ENCODE assay signal across 15 mouse cellular contexts in genomic region chr13:112745936-112746694, GRCm38 (mm10). TPM values are rescaled to one million over a fixed set of nuclear protein-coding genes. Genes with fewer than 3 reads are reported as not detected.
DNase-seq lines count a peak whose midpoint lies in the region; ATAC-seq and TF ChIP-seq lines count a peak whose summit lies in the region.
"Had no signal": no experiment of that assay in that cellular context is flagged by ENCODE, and none has a peak within 500 bp of the region (broad histone marks: within the 10 kb centered on the region; RNA-seq: fewer than 3 reads in every experiment).

No protein-coding gene starts in this region.

- peak; percentile 56 for ATAC-seq in lung, embryonic 14.5 days (ENCODE audit: insufficient read depth)
- ATAC-seq in intestine, embryonic 16.5 days: peak; percentile 72
- ATAC-seq in megakaryocyte progenitor cell, adult 5-6 weeks (replicated peaks; ENCODE audit: poor library complexity): peak; percentile 82
- ATAC-seq in forebrain, embryonic 16.5 days: no peak
- ATAC-seq: midbrain, embryonic 16.5 days had no signal

- TF ChIP-seq CTCF in lung, embryonic 14.5 days (IDR thresholded peaks at IDR 0.05; ENCODE audit: low read depth): no peak

- H3K4me2 ChIP-seq in lung, embryonic 14.5 days: no peak overlapping the region
- no peak overlapping the region for H3K4me2 ChIP-seq in intestine, embryonic 16.5 days (ENCODE audit: low read depth, low read length)
- no peak overlapping the region for H3K4me2 ChIP-seq in forebrain, embryonic 16.5 days (ENCODE audit: low read length)

- peaks cover 22% of the 10 kb centered on the region for H3K4me1 ChIP-seq in lung, embryonic 14.5 days (ENCODE audit: insufficient read depth)
- H3K4me1 ChIP-seq in intestine, embryonic 16.5 days (ENCODE audit: control insufficient read depth, insufficient read depth, low read length): peaks cover 11% of the 10 kb centered on the region
- no peaks in the 10 kb centered on the region for H3K4me1 ChIP-seq in forebrain, embryonic 16.5 days (replicated peaks; ENCODE audit: control insufficient read depth, insufficient read depth, low read length)

- H3K27me3 ChIP-seq in lung, embryonic 14.5 days (ENCODE audit: insufficient read depth, low read length): no peaks in the 10 kb centered on the region
- no peaks in the 10 kb centered on the region for H3K27me3 ChIP-seq in intestine, embryonic 16.5 days (replicated peaks; ENCODE audit: control insufficient read depth, insufficient read depth, low read length)
- H3K27me3 ChIP-seq in forebrain, embryonic 16.5 days (replicated peaks; ENCODE audit: control insufficient read depth, insufficient read depth, low read length): no peaks in the 10 kb centered on the region

- 54% methylated on average over 5 of the region's 5 CpGs for WGBS in lung, embryonic 14.5 days
- 84% methylated on average over 5 of the region's 5 CpGs for WGBS in intestine, embryonic 16.5 days
- WGBS in forebrain, embryonic 16.5 days: 78% methylated on average over 5 of the region's 5 CpGs

- no peaks in the 10 kb centered on the region for H3K36me3 ChIP-seq in lung, embryonic 14.5 days (ENCODE audit: insufficient read depth)
- H3K36me3 ChIP-seq in intestine, embryonic 16.5 days (ENCODE audit: control insufficient read depth, insufficient read depth, low read length): no peaks in the 10 kb centered on the region
- no peaks in the 10 kb centered on the region for H3K36me3 ChIP-seq in forebrain, embryonic 16.5 days (ENCODE audit: control insufficient read depth, insufficient read depth)
- H3K36me3 ChIP-seq: limb, embryonic 10.5 days had no signal

- peak; percentile 74 for DNase-seq in lung, embryonic 14.5 days
- no peak for DNase-seq in lung, postnatal 10 days
- peak; percentile 89 for DNase-seq in c-Kit-positive CD71-positive TER-119-positive erythroid progenitor cells, embryonic 14.5 days (ENCODE audit: low spot score)
- no peak for DNase-seq in left cerebral cortex, adult 8-10 months (ENCODE audit: low spot score in 2 of 2)
- DNase-seq: adrenal gland, postnatal 25 days; cerebellum, adult 11-12 months; heart, postnatal 14 days; kidney, postnatal 10 days; right cerebral cortex, postnatal 4 days had no signal

- H3K4me3 ChIP-seq in lung, embryonic 14.5 days (ENCODE audit: low read depth, low read length): no peak overlapping the region
- H3K4me3 ChIP-seq in intestine, embryonic 16.5 days (ENCODE audit: low read length): no peak overlapping the region
- no peak overlapping the region for H3K4me3 ChIP-seq in forebrain, embryonic 16.5 days (replicated peaks; ENCODE audit: low read length)
- H3K4me3 ChIP-seq: limb, embryonic 10.5 days had no signal

- H3K9ac ChIP-seq in lung, embryonic 14.5 days: no peak overlapping the region
- no peak overlapping the region for H3K9ac ChIP-seq in intestine, embryonic 16.5 days (ENCODE audit: low read depth, low read length)
- no peak overlapping the region for H3K9ac ChIP-seq in forebrain, embryonic 16.5 days (replicated peaks; ENCODE audit: low read depth, low read length)

- peak overlapping the region; percentile 75 for H3K27ac ChIP-seq in lung, embryonic 14.5 days (ENCODE audit: low read depth)
- no peak overlapping the region for H3K27ac ChIP-seq in intestine, embryonic 16.5 days (ENCODE audit: low read length)
- H3K27ac ChIP-seq in forebrain, embryonic 16.5 days (ENCODE audit: low read length): no peak overlapping the region
- H3K27ac ChIP-seq: limb, embryonic 10.5 days; macrophage had no signal

- no peaks in the 10 kb centered on the region for H3K9me3 ChIP-seq in lung, embryonic 14.5 days (ENCODE audit: low read depth, low read length)
- H3K9me3 ChIP-seq in intestine, embryonic 16.5 days (ENCODE audit: control insufficient read depth, low read length): no peaks in the 10 kb centered on the region
- H3K9me3 ChIP-seq in forebrain, embryonic 16.5 days (ENCODE audit: control insufficient read depth, low read length): no peaks in the 10 kb centered on the region
- H3K9me3 ChIP-seq: limb, embryonic 10.5 days had no signal

RNA-seq across cellular contexts. Expression of gene Plpp1, which starts 54.5 kb away (rescaled TPM):
- 52.7 and 58.5 TPM in 2 replicates for polyA plus RNA-seq in lung, embryonic 14.5 days (2014; fragmentation: Nextera tagmentation; extraction: Ambion mirVana)
- 94.5 and 97.3 TPM in 2 replicates for polyA plus RNA-seq in intestine, embryonic 16.5 days (2015; fragmentation: Nextera tagmentation; extraction: Ambion mirVana)
- total RNA-seq in megakaryocyte progenitor cell, adult 5-6 weeks (2015): 1.2 and 1.6 TPM in 2 replicates
- 1.0 and 2.7 TPM in 2 replicates for total RNA-seq in megakaryocyte progenitor cell, adult 5-6 weeks (2017)
- 10 to 100 TPM; 28.5 to 32.2 (median 29.3) TPM for total RNA-seq in left cerebral cortex, adult 8-10 months (2022)
- polyA plus RNA-seq in forebrain, embryonic 16.5 days (2015; fragmentation: Nextera tagmentation; extraction: Ambion mirVana): 44.7 and 49.2 TPM in 2 replicates

Comparison
In these comparisons a context has a peak if more than half of its experiments do, and no peak if none do; other contexts are left out.
1. DNase-seq: peak in lung, embryonic 14.5 days (single experiment) and c-Kit-positive CD71-positive TER-119-positive erythroid progenitor cells, embryonic 14.5 days (single experiment); none in lung, postnatal 10 days (single experiment) and left cerebral cortex, adult 8-10 months (0 of 2).